Mouse (Mus musculus): ENCODE results near the gene Col4a3. TPM values are rescaled to one million over a fixed set of nuclear protein-coding genes. Genes with fewer than 3 reads are reported as not detected.

Col4a3 gene
- polyA plus RNA-seq, 1 experiment = not detected

DNA sequence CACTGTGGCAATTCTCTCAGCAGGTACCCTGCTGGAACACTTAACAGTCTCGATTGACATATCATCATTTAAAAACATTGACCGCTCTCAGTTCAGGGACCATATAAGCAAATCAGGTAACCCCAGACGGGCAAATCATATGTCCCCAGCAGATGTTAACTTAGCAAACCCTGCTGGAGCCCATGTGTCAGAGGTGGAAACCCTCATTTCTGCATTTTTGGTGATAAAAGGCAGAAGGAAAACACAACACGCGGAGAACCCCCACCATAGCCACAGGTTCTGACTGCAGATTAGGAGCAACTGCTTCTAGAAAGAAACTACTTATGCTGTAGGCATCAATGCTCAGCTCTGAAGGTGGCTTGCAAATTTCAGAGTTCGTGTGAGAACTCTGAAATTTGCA is 38.2 kb downstream of the Col4a3 start:
- no peak for TF ChIP-seq CTCF (IDR thresholded peaks at IDR 0.05; ENCODE audit: insufficient read depth, low read depth, low read length)
- TF ChIP-seq POLR2A (IDR thresholded peaks at IDR 0.05; ENCODE audit: insufficient read depth, low read depth, low read length) = no peak
- Histone ChIP-seq H3K4me3 (ENCODE audit: insufficient read depth, low read depth, low read length) (no peak overlapping the region), H3K27ac (ENCODE audit: insufficient read depth, low read depth, low read length) (no peak overlapping the region), H3K4me1 (ENCODE audit: control insufficient read depth, insufficient read depth, low read length) (no peaks in the 10 kb centered on the region)
- WGBS = 81% methylated on average over 6 of the region's 6 CpGs

DNA sequence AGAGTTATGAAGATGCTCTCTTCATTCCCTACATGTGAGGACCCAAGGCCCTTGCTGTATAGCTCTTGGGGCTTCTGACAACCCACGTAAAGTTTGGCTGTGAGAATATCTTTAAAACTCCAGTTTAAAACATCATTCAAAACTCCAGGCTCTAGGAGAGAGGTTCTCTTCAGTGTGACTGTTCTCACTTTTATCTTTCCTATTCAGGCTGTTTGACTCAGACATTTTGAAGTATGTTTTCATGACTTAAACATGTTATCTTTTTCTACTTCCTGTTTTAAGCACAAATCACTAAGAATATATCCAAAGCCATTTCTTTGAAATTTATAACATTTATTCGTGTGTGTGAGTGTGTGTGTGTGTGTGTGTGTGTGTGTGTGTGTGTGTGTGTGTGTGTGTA is 38.8 kb downstream of the Col4a3 start:
- WGBS = 89% methylated on average over 2 of the region's 2 CpGs
- Histone ChIP-seq H3K4me1 (ENCODE audit: control insufficient read depth, insufficient read depth, low read length) (no peaks in the 10 kb centered on the region), H3K27ac (ENCODE audit: insufficient read depth, low read depth, low read length) (no peak overlapping the region), H3K4me3 (ENCODE audit: insufficient read depth, low read depth, low read length) (no peak overlapping the region)
- TF ChIP-seq POLR2A (IDR thresholded peaks at IDR 0.05; ENCODE audit: insufficient read depth, low read depth, low read length) = no peak
- no peak for TF ChIP-seq CTCF (IDR thresholded peaks at IDR 0.05; ENCODE audit: insufficient read depth, low read depth, low read length)

DNA sequence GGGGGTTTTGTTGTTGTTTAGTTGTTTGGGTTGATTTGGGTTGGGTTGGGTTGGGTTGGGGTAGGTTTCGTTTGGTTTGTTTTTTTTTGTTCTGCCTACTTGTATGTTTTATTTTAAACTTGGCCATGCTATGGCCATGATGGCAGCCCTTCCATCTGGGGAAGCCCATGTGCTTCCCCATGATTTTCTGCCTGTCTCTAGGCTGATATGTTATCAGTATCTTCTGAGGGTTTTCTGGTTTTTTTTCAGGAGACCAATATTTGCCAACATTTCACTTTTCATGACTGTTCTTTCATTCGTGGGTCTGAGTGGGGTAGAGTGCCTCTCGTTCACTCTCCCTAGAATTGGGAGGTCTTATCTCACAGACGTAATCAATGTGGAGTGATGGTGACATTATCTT is 40.9 kb downstream of the Col4a3 start:
- Histone ChIP-seq H3K4me1 (ENCODE audit: control insufficient read depth, insufficient read depth, low read length) (no peaks in the 10 kb centered on the region), H3K27ac (ENCODE audit: insufficient read depth, low read depth, low read length) (no peak overlapping the region), H3K4me3 (ENCODE audit: insufficient read depth, low read depth, low read length) (no peak overlapping the region)
- WGBS = 94% methylated on average over 4 of the region's 4 CpGs
- TF ChIP-seq POLR2A (IDR thresholded peaks at IDR 0.05; ENCODE audit: insufficient read depth, low read depth, low read length) (no peak), CTCF (IDR thresholded peaks at IDR 0.05; ENCODE audit: insufficient read depth, low read depth, low read length) (no peak)

DNA sequence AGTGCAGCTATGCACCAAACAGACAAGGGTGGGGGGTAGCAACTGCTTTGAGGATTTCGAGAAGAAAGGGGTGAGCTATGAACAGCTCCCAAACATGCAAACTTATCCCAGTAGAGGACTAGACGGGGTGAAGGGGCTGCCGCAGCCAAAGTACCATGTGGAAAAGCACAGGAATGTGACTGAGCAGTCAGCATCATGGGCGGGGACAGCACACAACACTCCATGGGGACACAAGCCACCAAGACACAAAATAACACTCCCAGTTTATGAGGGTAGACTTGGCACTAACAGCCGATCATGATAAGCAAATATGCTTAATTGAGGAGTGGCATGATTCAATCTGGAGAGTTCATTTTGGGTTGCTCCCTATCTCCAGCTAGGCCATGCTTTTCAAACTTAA is 42.8 kb downstream of the Col4a3 start:
- Histone ChIP-seq H3K27ac (ENCODE audit: insufficient read depth, low read depth, low read length) (no peak overlapping the region), H3K4me1 (ENCODE audit: control insufficient read depth, insufficient read depth, low read length) (peaks cover 2% of the 10 kb centered on the region; the same call in 1 of the 2 replicates), H3K4me3 (ENCODE audit: insufficient read depth, low read depth, low read length) (no peak overlapping the region)
- no peak for TF ChIP-seq POLR2A (IDR thresholded peaks at IDR 0.05; ENCODE audit: insufficient read depth, low read depth, low read length)
- 86% methylated on average over 5 of the region's 5 CpGs for WGBS

DNA sequence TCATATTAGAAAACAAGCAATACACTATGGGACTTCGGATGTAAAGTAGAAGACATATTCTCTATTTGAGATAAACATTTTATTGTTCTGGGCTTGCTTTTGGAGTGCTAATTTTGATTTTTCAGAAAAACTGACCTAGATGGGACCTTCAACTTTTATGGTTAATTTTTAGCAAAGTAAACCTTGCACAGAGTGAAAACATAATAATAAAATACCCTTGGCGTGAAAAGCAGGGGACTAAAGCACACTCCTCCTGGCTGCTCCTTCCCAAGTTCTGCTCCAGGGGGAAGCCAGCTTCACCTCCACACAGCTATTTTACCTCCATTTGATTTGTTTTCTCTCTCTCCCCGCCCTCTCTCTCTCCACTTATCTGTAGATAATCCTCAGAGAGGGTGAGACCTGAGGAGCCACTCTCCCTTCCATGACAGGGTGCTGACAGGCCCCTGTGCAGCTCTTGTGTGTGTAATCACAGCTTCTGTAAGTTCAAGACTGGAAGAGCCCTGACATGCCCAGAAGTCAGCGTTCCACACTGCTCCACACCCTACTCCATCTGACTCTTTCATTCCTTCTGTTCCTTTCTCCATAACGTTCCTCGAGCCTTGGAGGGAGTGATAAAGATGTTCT is 44.6 kb downstream of the Col4a3 start:
- H3K27ac ChIP-seq (ENCODE audit: insufficient read depth, low read depth, low read length) = no peak overlapping the region
- 78% methylated on average over 6 of the region's 6 CpGs for WGBS
- no peak for TF ChIP-seq CTCF (IDR thresholded peaks at IDR 0.05; ENCODE audit: insufficient read depth, low read depth, low read length)
- TF ChIP-seq POLR2A (IDR thresholded peaks at IDR 0.05; ENCODE audit: insufficient read depth, low read depth, low read length) = no peak
- H3K4me1 ChIP-seq (ENCODE audit: control insufficient read depth, insufficient read depth, low read length) = peaks cover 5% of the 10 kb centered on the region; the same call in 1 of the 2 replicates
- no peak overlapping the region for H3K4me3 ChIP-seq (ENCODE audit: insufficient read depth, low read depth, low read length)

DNA sequence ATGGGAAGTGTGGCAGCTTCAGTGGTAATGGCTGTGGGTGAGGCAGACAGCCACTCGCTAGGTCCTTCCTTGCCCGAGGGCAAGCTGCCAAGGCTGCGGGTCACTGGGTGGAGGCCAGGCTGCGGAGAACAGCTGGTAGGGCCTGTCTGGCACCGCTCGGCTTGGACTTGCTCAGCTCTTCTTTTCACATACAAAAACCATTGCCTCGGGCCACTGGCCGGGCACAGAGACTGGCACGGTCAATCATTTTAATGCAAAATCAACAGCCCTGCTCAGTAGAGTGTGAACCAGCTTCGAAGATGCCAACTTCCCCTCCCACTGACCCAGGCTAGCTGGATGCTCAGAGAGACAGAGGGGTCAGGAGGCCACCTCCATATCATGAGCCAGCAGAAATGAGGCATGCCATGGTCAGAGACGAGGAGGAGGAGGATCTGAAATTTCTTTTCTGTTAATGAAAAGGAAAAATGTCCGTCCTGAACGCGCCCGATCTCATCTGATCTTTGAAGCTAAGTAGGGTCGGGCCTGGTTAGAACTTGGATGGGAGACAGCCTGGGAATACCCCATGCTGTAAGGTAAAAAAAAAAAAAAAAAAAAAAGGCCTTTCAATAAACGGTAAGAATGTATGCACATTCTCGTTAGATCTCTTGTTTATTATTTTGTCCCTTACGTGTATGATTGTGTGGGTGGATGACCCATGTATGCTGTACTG is 48.0 kb downstream of the Col4a3 start:
- H3K27ac ChIP-seq (ENCODE audit: insufficient read depth, low read depth, low read length) = no peak overlapping the region
- TF ChIP-seq POLR2A (IDR thresholded peaks at IDR 0.05; ENCODE audit: insufficient read depth, low read depth, low read length) = no peak
- no peak for TF ChIP-seq CTCF (IDR thresholded peaks at IDR 0.05; ENCODE audit: insufficient read depth, low read depth, low read length)
- no peak overlapping the region for H3K4me3 ChIP-seq (ENCODE audit: insufficient read depth, low read depth, low read length)
- WGBS = 43% methylated on average over 19 of the region's 19 CpGs
- peaks cover 5% of the 10 kb centered on the region; the same call in 1 of the 2 replicates for H3K4me1 ChIP-seq (ENCODE audit: control insufficient read depth, insufficient read depth, low read length)

DNA sequence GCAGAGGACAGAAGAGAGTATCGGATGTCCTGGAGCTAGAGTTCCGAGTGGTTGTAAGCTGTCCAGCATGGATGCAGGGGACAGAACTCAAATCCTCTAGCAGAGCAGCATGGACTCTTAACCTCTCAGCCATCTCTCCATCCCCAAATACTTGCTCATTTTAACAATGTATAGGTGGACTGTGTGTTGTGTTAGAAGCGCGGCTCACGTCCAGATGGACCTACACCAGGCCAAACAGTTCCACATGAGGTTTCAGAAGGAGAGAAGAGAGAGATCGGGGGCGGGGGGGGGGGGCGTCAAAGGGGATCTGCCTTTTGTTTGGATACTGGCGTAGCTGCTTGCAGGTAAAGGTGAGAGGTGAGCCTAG is 48.5 kb downstream of the Col4a3 start:
- 91% methylated on average over 9 of the region's 9 CpGs for WGBS
- Histone ChIP-seq H3K4me1 (ENCODE audit: control insufficient read depth, insufficient read depth, low read length) (peaks cover 5% of the 10 kb centered on the region; the same call in 1 of the 2 replicates), H3K27ac (ENCODE audit: insufficient read depth, low read depth, low read length) (no peak overlapping the region), H3K4me3 (ENCODE audit: insufficient read depth, low read depth, low read length) (no peak overlapping the region)
- TF ChIP-seq POLR2A (IDR thresholded peaks at IDR 0.05; ENCODE audit: insufficient read depth, low read depth, low read length) (no peak), CTCF (IDR thresholded peaks at IDR 0.05; ENCODE audit: insufficient read depth, low read depth, low read length) (no peak)

DNA sequence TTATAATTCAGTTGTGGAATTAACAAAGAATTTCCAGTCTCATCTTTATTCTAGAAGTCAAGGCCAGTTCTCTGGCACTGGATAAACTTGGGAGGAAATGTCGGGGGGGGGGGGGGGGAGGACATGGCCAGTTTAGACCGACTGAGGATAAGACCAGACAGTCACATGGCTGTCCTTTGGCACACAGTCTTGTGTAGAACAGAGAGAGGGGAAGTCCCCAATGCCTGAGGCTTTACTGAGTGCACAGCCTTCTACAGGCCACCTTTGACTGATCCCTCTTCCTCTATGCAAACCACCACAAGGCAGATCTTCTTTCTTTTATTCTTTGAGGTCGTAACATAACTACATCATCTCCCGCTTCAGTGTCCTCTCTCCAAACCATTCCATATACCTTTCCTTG is 49.6 kb downstream of the Col4a3 start:
- Histone ChIP-seq H3K4me3 (ENCODE audit: insufficient read depth, low read depth, low read length) (no peak overlapping the region), H3K27ac (ENCODE audit: insufficient read depth, low read depth, low read length) (no peak overlapping the region), H3K4me1 (ENCODE audit: control insufficient read depth, insufficient read depth, low read length) (peaks cover 5% of the 10 kb centered on the region; the same call in 1 of the 2 replicates)
- TF ChIP-seq CTCF (IDR thresholded peaks at IDR 0.05; ENCODE audit: insufficient read depth, low read depth, low read length) = no peak
- TF ChIP-seq POLR2A (IDR thresholded peaks at IDR 0.05; ENCODE audit: insufficient read depth, low read depth, low read length) = no peak
- 79% methylated on average over 4 of the region's 4 CpGs for WGBS

DNA sequence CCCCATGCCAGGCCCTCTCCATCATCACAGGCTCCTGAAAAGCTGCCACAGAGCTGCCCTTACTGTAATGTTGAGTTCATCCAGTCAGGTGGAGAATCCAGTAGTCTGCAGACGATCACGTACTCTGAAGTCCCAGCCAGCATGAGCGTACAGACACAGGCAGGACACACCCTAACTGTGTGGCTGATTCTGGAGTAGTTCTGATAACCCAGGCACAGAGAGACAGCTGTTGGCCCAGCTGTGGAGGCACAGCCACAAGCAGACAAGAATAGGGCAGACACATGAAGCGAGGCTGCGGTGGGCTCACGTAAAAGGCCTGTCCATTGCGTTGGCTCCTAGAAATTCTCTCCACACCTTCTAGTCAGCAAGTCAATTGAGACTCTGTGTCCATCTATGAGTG is 50.7 kb downstream of the Col4a3 start:
- 97% methylated on average over 7 of the region's 7 CpGs for WGBS
- Histone ChIP-seq H3K27ac (ENCODE audit: insufficient read depth, low read depth, low read length) (no peak overlapping the region), H3K4me3 (ENCODE audit: insufficient read depth, low read depth, low read length) (no peak overlapping the region), H3K4me1 (ENCODE audit: control insufficient read depth, insufficient read depth, low read length) (peaks cover 5% of the 10 kb centered on the region; the same call in 1 of the 2 replicates)
- TF ChIP-seq CTCF (IDR thresholded peaks at IDR 0.05; ENCODE audit: insufficient read depth, low read depth, low read length) = no peak
- TF ChIP-seq POLR2A (IDR thresholded peaks at IDR 0.05; ENCODE audit: insufficient read depth, low read depth, low read length) = no peak
